Mouse (Mus musculus): ENCODE results near the gene Sobp. TPM values are rescaled to one million over a fixed set of nuclear protein-coding genes. Genes with fewer than 3 reads are reported as not detected.

The Sobp gene
- total RNA-seq, 1 experiment = 0.31 TPM

GRCm38 (mm10) chr10:43002721-43003465 is 171.4 kb downstream of the Sobp start:
- no peak overlapping the region for H3K9ac ChIP-seq (ENCODE audit: insufficient read depth, low read depth, low read length, poor library complexity, severe bottlenecking)
- no peaks in the 10 kb centered on the region for H3K9me3 ChIP-seq (ENCODE audit: control insufficient read depth, insufficient read depth, low read depth, low read length)
- in situ Hi-C loops (cut with MboI; ENCODE audit: low sequenced_read_pairs in 2 of 2, unreplicated experiment in 2 of 2) = no loop called here
- no peak for DNase-seq (ENCODE audit: low read depth, low spot score)
- H3K4me1 ChIP-seq (ENCODE audit: control insufficient read depth in 2 of 2, insufficient read depth in 2 of 2, low read length in 2 of 2, poor library complexity in 1 of 2) = peaks cover 2 to 15% of the 10 kb centered on the region in 2 experiments; a peak in 2 of 4 replicates
- peak overlapping the region; percentile 35; the same call in 1 of the 2 replicates for H3K27ac ChIP-seq (ENCODE audit: insufficient read depth, low read depth, low read length, poor library complexity, severe bottlenecking)
- no peaks in the 10 kb centered on the region for H3K36me3 ChIP-seq (ENCODE audit: control insufficient read depth, insufficient read depth, low read length, poor library complexity, severe bottlenecking)
- TF ChIP-seq ZNF384 (IDR thresholded peaks at IDR 0.05; ENCODE audit: low read depth, low read length) (no peak), HCFC1 (IDR thresholded peaks at IDR 0.05; ENCODE audit: borderline replicate concordance, insufficient read depth, low read length) (no peak), ZC3H11A (IDR thresholded peaks at IDR 0.05; ENCODE audit: borderline replicate concordance, low read depth, low read length) (no peak), CHD2 (IDR thresholded peaks at IDR 0.05; ENCODE audit: low read depth, low read length) (no peak), MAFK (IDR thresholded peaks at IDR 0.05; ENCODE audit: insufficient read depth, low read depth, low read length) (no peak)
- peak overlapping the region; percentile 19 to 43; a peak in 2 of 4 replicates for H3K4me3 ChIP-seq (ENCODE audit: insufficient read depth in 1 of 2, low read depth in 1 of 2, low read length in 2 of 2, poor library complexity in 1 of 2, severe bottlenecking in 1 of 2)

- TF ChIP-seq ZNF384 (IDR thresholded peaks at IDR 0.05; ENCODE audit: low read depth, low read length) (no peak), HCFC1 (IDR thresholded peaks at IDR 0.05; ENCODE audit: borderline replicate concordance, insufficient read depth, low read length) (no peak), CHD2 (IDR thresholded peaks at IDR 0.05; ENCODE audit: low read depth, low read length) (no peak), MAFK (IDR thresholded peaks at IDR 0.05; ENCODE audit: insufficient read depth, low read depth, low read length) (no peak), ZC3H11A (IDR thresholded peaks at IDR 0.05; ENCODE audit: borderline replicate concordance, low read depth, low read length) (no peak)
- Histone ChIP-seq H3K4me1 (ENCODE audit: control insufficient read depth in 2 of 2, insufficient read depth in 2 of 2, low read length in 2 of 2, poor library complexity in 1 of 2) (peaks cover 2 to 15% of the 10 kb centered on the region in 2 experiments; a peak in 2 of 4 replicates), H3K4me3 (ENCODE audit: insufficient read depth in 1 of 2, low read depth in 1 of 2, low read length in 2 of 2, poor library complexity in 1 of 2, severe bottlenecking in 1 of 2) (peak overlapping the region in 1 of 2 experiments; percentile 19; a peak in 2 of 4 replicates), H3K9ac (ENCODE audit: insufficient read depth, low read depth, low read length, poor library complexity, severe bottlenecking) (no peak overlapping the region), H3K9me3 (ENCODE audit: control insufficient read depth, insufficient read depth, low read depth, low read length) (no peaks in the 10 kb centered on the region), H3K27ac (ENCODE audit: insufficient read depth, low read depth, low read length, poor library complexity, severe bottlenecking) (no peak overlapping the region), H3K36me3 (ENCODE audit: control insufficient read depth, insufficient read depth, low read length, poor library complexity, severe bottlenecking) (no peaks in the 10 kb centered on the region)
- no peak for DNase-seq (ENCODE audit: low read depth, low spot score)
- in situ Hi-C loops (cut with MboI; ENCODE audit: low sequenced_read_pairs in 2 of 2, unreplicated experiment in 2 of 2) = no loop called here
Observed at GRCm38 (mm10) chr10:43002066-43002678, 172.2 kb downstream of the Sobp start.

- Histone ChIP-seq H3K9ac (ENCODE audit: insufficient read depth, low read depth, low read length, poor library complexity, severe bottlenecking) (no peak overlapping the region), H3K9me3 (ENCODE audit: control insufficient read depth, insufficient read depth, low read depth, low read length) (no peaks in the 10 kb centered on the region), H3K36me3 (ENCODE audit: control insufficient read depth, insufficient read depth, low read length, poor library complexity, severe bottlenecking) (no peaks in the 10 kb centered on the region), H3K4me3 (ENCODE audit: insufficient read depth in 1 of 2, low read depth in 1 of 2, low read length in 2 of 2, poor library complexity in 1 of 2, severe bottlenecking in 1 of 2) (no peak overlapping the region), H3K27ac (ENCODE audit: insufficient read depth, low read depth, low read length, poor library complexity, severe bottlenecking) (no peak overlapping the region), H3K4me1 (ENCODE audit: control insufficient read depth in 2 of 2, insufficient read depth in 2 of 2, low read length in 2 of 2, poor library complexity in 1 of 2) (peaks cover 2 to 15% of the 10 kb centered on the region in 2 experiments; a peak in 2 of 4 replicates)
- DNase-seq (ENCODE audit: low read depth, low spot score) = no peak
- no peak for TF ChIP-seq ZNF384 (IDR thresholded peaks at IDR 0.05; ENCODE audit: low read depth, low read length)
- no peak for TF ChIP-seq HCFC1 (IDR thresholded peaks at IDR 0.05; ENCODE audit: borderline replicate concordance, insufficient read depth, low read length)
- no peak for TF ChIP-seq MAFK (IDR thresholded peaks at IDR 0.05; ENCODE audit: insufficient read depth, low read depth, low read length)
- no peak for TF ChIP-seq ZC3H11A (IDR thresholded peaks at IDR 0.05; ENCODE audit: borderline replicate concordance, low read depth, low read length)
- in situ Hi-C loops (cut with MboI; ENCODE audit: low sequenced_read_pairs in 2 of 2, unreplicated experiment in 2 of 2) = no loop called here
Observed at GRCm38 (mm10) chr10:43001433-43001832, 172.9 kb downstream of the Sobp start.

GRCm38 (mm10) chr10:42999324-42999723 is 175.0 kb downstream of the Sobp start:
- Histone ChIP-seq H3K4me1 (ENCODE audit: control insufficient read depth in 2 of 2, insufficient read depth in 2 of 2, low read length in 2 of 2, poor library complexity in 1 of 2) (peaks cover 2 to 13% of the 10 kb centered on the region in 2 experiments; a peak in 2 of 4 replicates), H3K36me3 (ENCODE audit: control insufficient read depth, insufficient read depth, low read length, poor library complexity, severe bottlenecking) (no peaks in the 10 kb centered on the region), H3K27ac (ENCODE audit: insufficient read depth, low read depth, low read length, poor library complexity, severe bottlenecking) (no peak overlapping the region), H3K4me3 (ENCODE audit: insufficient read depth in 1 of 2, low read depth in 1 of 2, low read length in 2 of 2, poor library complexity in 1 of 2, severe bottlenecking in 1 of 2) (no peak overlapping the region), H3K9ac (ENCODE audit: insufficient read depth, low read depth, low read length, poor library complexity, severe bottlenecking) (no peak overlapping the region), H3K9me3 (ENCODE audit: control insufficient read depth, insufficient read depth, low read depth, low read length) (no peaks in the 10 kb centered on the region)
- in situ Hi-C loops (cut with MboI; ENCODE audit: low sequenced_read_pairs in 2 of 2, unreplicated experiment in 2 of 2) = no loop called here
- DNase-seq (ENCODE audit: low read depth, low spot score) = no peak
- TF ChIP-seq HCFC1 (IDR thresholded peaks at IDR 0.05; ENCODE audit: borderline replicate concordance, insufficient read depth, low read length) (no peak), ZC3H11A (IDR thresholded peaks at IDR 0.05; ENCODE audit: borderline replicate concordance, low read depth, low read length) (no peak), ZNF384 (IDR thresholded peaks at IDR 0.05; ENCODE audit: low read depth, low read length) (no peak), CHD2 (IDR thresholded peaks at IDR 0.05; ENCODE audit: low read depth, low read length) (no peak), MAFK (IDR thresholded peaks at IDR 0.05; ENCODE audit: insufficient read depth, low read depth, low read length) (no peak)
